Mouse (Mus musculus): ENCODE measurements around the gene Prune1.
"Not testable (repeated sequence)": the region's sequence is repeated elsewhere in the genome, so short reads cannot be mapped to it uniquely, and the experiment has no call there.

The Prune1 gene

GRCm38 (mm10) chr3:95217255-95218134 is 64.4 kb downstream of the Prune1 start, which contains the start of gene Gabpb2:
TSS of gene Gabpb2 (minus strand) at chr3:95217916.
- peak within 1 kb of the TSS; percentile 94 for H3K4me3 ChIP-seq (replicated peaks; ENCODE audit: low read length)
- peaks cover 66% of the 10 kb centered on the region for H3K36me3 ChIP-seq (ENCODE audit: insufficient read depth, low read length)
- peaks cover 49% of the 10 kb centered on the region for H3K4me1 ChIP-seq (replicated peaks; ENCODE audit: low read depth, low read length)
- TF ChIP-seq NANOG (IDR thresholded peaks at IDR 0.05; ENCODE audit: borderline replicate concordance, low read length) (no peak), POU5F1 (IDR thresholded peaks at IDR 0.05; ENCODE audit: borderline replicate concordance, low read length) (peak; percentile 86), CTCF (conservative IDR thresholded peaks at IDR 0.05; ENCODE audit: low read length) (peak; percentile 55)
- no peaks in the 10 kb centered on the region for H3K9me3 ChIP-seq (ENCODE audit: low read length)
- H3K27me3 ChIP-seq (ENCODE audit: insufficient read depth, low read length), result no peaks in the 10 kb centered on the region

GRCm38 (mm10) chr3:95216655-95217254 is 65.1 kb downstream of the Prune1 start:
- no peaks in the 10 kb centered on the region for H3K27me3 ChIP-seq (ENCODE audit: insufficient read depth, low read length)
- H3K36me3 ChIP-seq (ENCODE audit: insufficient read depth, low read length), result peaks cover 67% of the 10 kb centered on the region
- no peaks in the 10 kb centered on the region for H3K9me3 ChIP-seq (ENCODE audit: low read length)
- H3K4me3 ChIP-seq (replicated peaks; ENCODE audit: low read length), result peak overlapping the region; percentile 94
- peaks cover 44% of the 10 kb centered on the region for H3K4me1 ChIP-seq (replicated peaks; ENCODE audit: low read depth, low read length)
- no peak for TF ChIP-seq POU5F1 (IDR thresholded peaks at IDR 0.05; ENCODE audit: borderline replicate concordance, low read length)
- no peak for TF ChIP-seq CTCF (conservative IDR thresholded peaks at IDR 0.05; ENCODE audit: low read length)
- TF ChIP-seq NANOG (IDR thresholded peaks at IDR 0.05; ENCODE audit: borderline replicate concordance, low read length), result no peak

- Histone ChIP-seq H3K4me1 (replicated peaks; ENCODE audit: low read depth, low read length) (peaks cover 15% of the 10 kb centered on the region), H3K4me3 (replicated peaks; ENCODE audit: low read length) (no peak overlapping the region), H3K36me3 (ENCODE audit: insufficient read depth, low read length) (peaks cover 71% of the 10 kb centered on the region), H3K27me3 (ENCODE audit: insufficient read depth, low read length) (no peaks in the 10 kb centered on the region), H3K9me3 (ENCODE audit: low read length) (no peaks in the 10 kb centered on the region)
- no peak for TF ChIP-seq CTCF (conservative IDR thresholded peaks at IDR 0.05; ENCODE audit: low read length)
- TF ChIP-seq NANOG (IDR thresholded peaks at IDR 0.05; ENCODE audit: borderline replicate concordance, low read length), result no peak
- TF ChIP-seq POU5F1 (IDR thresholded peaks at IDR 0.05; ENCODE audit: borderline replicate concordance, low read length), result no peak
Observed at GRCm38 (mm10) chr3:95213609-95213975, 68.3 kb downstream of the Prune1 start.

GRCm38 (mm10) chr3:95212889-95213608 is 68.8 kb downstream of the Prune1 start:
- not testable (repeated sequence) for H3K9me3 ChIP-seq (ENCODE audit: low read length); H3K4me3 ChIP-seq (replicated peaks; ENCODE audit: low read length); H3K27me3 ChIP-seq (ENCODE audit: insufficient read depth, low read length)
- peaks cover 13% of the 10 kb centered on the region for H3K4me1 ChIP-seq (replicated peaks; ENCODE audit: low read depth, low read length)
- peaks cover 77% of the 10 kb centered on the region for H3K36me3 ChIP-seq (ENCODE audit: insufficient read depth, low read length)

GRCm38 (mm10) chr3:95210585-95210984 is 71.3 kb downstream of the Prune1 start:
- H3K4me3 ChIP-seq (replicated peaks; ENCODE audit: low read length), result no peak overlapping the region
- peaks cover 2% of the 10 kb centered on the region; the same call in 1 of the 2 replicates for H3K4me1 ChIP-seq (replicated peaks; ENCODE audit: low read depth, low read length)
- no peak for TF ChIP-seq POU5F1 (IDR thresholded peaks at IDR 0.05; ENCODE audit: borderline replicate concordance, low read length)
- H3K36me3 ChIP-seq (ENCODE audit: insufficient read depth, low read length), result peaks cover 92% of the 10 kb centered on the region
- H3K9me3 ChIP-seq (ENCODE audit: low read length), result no peaks in the 10 kb centered on the region
- H3K27me3 ChIP-seq (ENCODE audit: insufficient read depth, low read length), result no peaks in the 10 kb centered on the region

- no peaks in the 10 kb centered on the region for H3K9me3 ChIP-seq (ENCODE audit: low read length)
- no peak overlapping the region for H3K4me3 ChIP-seq (replicated peaks; ENCODE audit: low read length)
- peaks cover 2% of the 10 kb centered on the region; the same call in 1 of the 2 replicates for H3K4me1 ChIP-seq (replicated peaks; ENCODE audit: low read depth, low read length)
- no peaks in the 10 kb centered on the region for H3K27me3 ChIP-seq (ENCODE audit: insufficient read depth, low read length)
- TF ChIP-seq POU5F1 (IDR thresholded peaks at IDR 0.05; ENCODE audit: borderline replicate concordance, low read length) (no peak), CTCF (conservative IDR thresholded peaks at IDR 0.05; ENCODE audit: low read length) (no peak), NANOG (IDR thresholded peaks at IDR 0.05; ENCODE audit: borderline replicate concordance, low read length) (no peak)
- peaks cover 94% of the 10 kb centered on the region for H3K36me3 ChIP-seq (ENCODE audit: insufficient read depth, low read length)
Observed at GRCm38 (mm10) chr3:95208286-95208685, 73.6 kb downstream of the Prune1 start.

- Histone ChIP-seq H3K4me1 (replicated peaks; ENCODE audit: low read depth, low read length) (peaks cover 8% of the 10 kb centered on the region; the same call in 1 of the 2 replicates), H3K27me3 (ENCODE audit: insufficient read depth, low read length) (no peaks in the 10 kb centered on the region), H3K9me3 (ENCODE audit: low read length) (no peaks in the 10 kb centered on the region), H3K36me3 (ENCODE audit: insufficient read depth, low read length) (peaks cover 98% of the 10 kb centered on the region), H3K4me3 (replicated peaks; ENCODE audit: low read length) (no peak overlapping the region)
- TF ChIP-seq NANOG (IDR thresholded peaks at IDR 0.05; ENCODE audit: borderline replicate concordance, low read length), result no peak
- no peak for TF ChIP-seq POU5F1 (IDR thresholded peaks at IDR 0.05; ENCODE audit: borderline replicate concordance, low read length)
- no peak for TF ChIP-seq CTCF (conservative IDR thresholded peaks at IDR 0.05; ENCODE audit: low read length)
Observed at GRCm38 (mm10) chr3:95203880-95204279, 78.0 kb downstream of the Prune1 start.

All from E14TG2a.4 (cell line).